ENCODE assay signal across 11 mouse cellular contexts in the genomic region with DNA sequence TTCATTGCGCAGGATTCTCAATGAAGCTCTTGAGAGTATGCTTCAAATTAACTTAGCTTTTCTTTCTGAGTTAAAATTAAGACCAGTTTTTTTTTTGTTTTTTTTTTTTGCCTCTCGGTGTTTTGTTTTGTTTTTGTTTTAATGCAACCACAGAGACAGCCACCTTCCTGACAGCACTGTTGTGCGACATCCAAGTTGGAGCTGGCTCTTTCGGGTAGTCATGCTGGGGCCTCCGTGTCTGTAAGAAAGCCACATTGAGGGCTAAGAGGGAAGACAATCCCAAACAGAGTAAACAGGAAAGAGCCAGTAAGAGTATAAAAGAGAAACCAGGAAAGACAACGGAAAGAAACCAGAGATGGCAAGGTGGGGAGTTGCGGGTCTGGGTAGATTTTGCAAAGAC.
DNase-seq lines count a peak whose midpoint lies in the region; ATAC-seq lines count a peak whose summit lies in the region.
"Had no signal": no experiment of that assay in that cellular context is flagged by ENCODE, and none has a peak within 500 bp of the region (broad histone marks: within the 10 kb centered on the region; RNA-seq: fewer than 3 reads in every experiment).

No protein-coding gene starts in this region.

- H3K9me3 ChIP-seq in kidney, embryonic 16.5 days (ENCODE audit: low read length), result no peaks in the 10 kb centered on the region
- H3K9me3 ChIP-seq in intestine, embryonic 16.5 days (ENCODE audit: control insufficient read depth, low read length), result no peaks in the 10 kb centered on the region
- H3K9me3 ChIP-seq: embryonic facial prominence, embryonic 12.5 days; limb, embryonic 15.5 days had no signal

- no peak for ATAC-seq in kidney, embryonic 16.5 days (ENCODE audit: low FRiP score, low TSS enrichment)
- ATAC-seq in intestine, embryonic 16.5 days, result no peak

- no peak overlapping the region for H3K4me3 ChIP-seq in kidney, embryonic 16.5 days (ENCODE audit: low read length)
- H3K4me3 ChIP-seq in brown adipose tissue, adult 24 weeks (ENCODE audit: insufficient read depth, low read depth, low read length), result no peak overlapping the region
- no peak overlapping the region for H3K4me3 ChIP-seq in intestine, embryonic 16.5 days (ENCODE audit: low read length)
- H3K4me3 ChIP-seq: embryonic facial prominence, embryonic 12.5 days; layer of hippocampus, adult 2 months; limb, embryonic 15.5 days had no signal

- H3K27ac ChIP-seq in kidney, embryonic 16.5 days (ENCODE audit: low read length), result peak overlapping the region; percentile 92
- peak overlapping the region; percentile 47 for H3K27ac ChIP-seq in brown adipose tissue, adult 24 weeks (replicated peaks; ENCODE audit: low read depth, low read length)
- peak overlapping the region; percentile 78 for H3K27ac ChIP-seq in intestine, embryonic 16.5 days (ENCODE audit: low read length)
- H3K27ac ChIP-seq: embryonic facial prominence, embryonic 12.5 days; layer of hippocampus, adult 2 months; limb, embryonic 15.5 days had no signal

- no peak overlapping the region for H3K9ac ChIP-seq in kidney, embryonic 16.5 days (replicated peaks; ENCODE audit: low read length)
- no peak overlapping the region for H3K9ac ChIP-seq in intestine, embryonic 16.5 days (ENCODE audit: low read depth, low read length)
- H3K9ac ChIP-seq: embryonic facial prominence, embryonic 12.5 days; limb, embryonic 15.5 days had no signal

- H3K27me3 ChIP-seq in kidney, embryonic 16.5 days (ENCODE audit: insufficient read depth, low read length), result no peaks in the 10 kb centered on the region
- no peaks in the 10 kb centered on the region for H3K27me3 ChIP-seq in intestine, embryonic 16.5 days (replicated peaks; ENCODE audit: control insufficient read depth, insufficient read depth, low read length)
- H3K27me3 ChIP-seq: embryonic facial prominence, embryonic 12.5 days; limb, embryonic 15.5 days had no signal

- no peaks in the 10 kb centered on the region for H3K36me3 ChIP-seq in kidney, embryonic 16.5 days (ENCODE audit: insufficient read depth, low read length)
- no peaks in the 10 kb centered on the region for H3K36me3 ChIP-seq in intestine, embryonic 16.5 days (ENCODE audit: control insufficient read depth, insufficient read depth, low read length)
- H3K36me3 ChIP-seq: embryonic facial prominence, embryonic 12.5 days; limb, embryonic 15.5 days had no signal

- H3K4me1 ChIP-seq in kidney, embryonic 16.5 days (ENCODE audit: insufficient read depth, low read length), result 0 out of 2 replicates have a peak, but pooled peaks cover 3% of the 10 kb centered on the region
- no peaks in the 10 kb centered on the region for H3K4me1 ChIP-seq in brown adipose tissue, adult 24 weeks (ENCODE audit: control insufficient read depth, insufficient read depth, insufficient read length, low read length)
- H3K4me1 ChIP-seq in intestine, embryonic 16.5 days (ENCODE audit: control insufficient read depth, insufficient read depth, low read length), result no peaks in the 10 kb centered on the region
- H3K4me1 ChIP-seq: embryonic facial prominence, embryonic 12.5 days had no signal

- peak; percentile 5 for DNase-seq in embryo, embryonic 10 days (ENCODE audit: low spot score)
- no peak for DNase-seq in embryo, embryonic 9.5 days (ENCODE audit: extremely low spot score)
- no peak for DNase-seq in kidney, adult 11 months
- DNase-seq in cerebellum, postnatal 4 days (ENCODE audit: low spot score in 2 of 2), result no peak
- DNase-seq in cerebellum, adult 9-10 months, result no peak

- 46% methylated on average over 7 of the region's 7 CpGs for WGBS in kidney, embryonic 16.5 days
- 45% methylated on average over 7 of the region's 7 CpGs for WGBS in intestine, embryonic 16.5 days

- no peak overlapping the region for H3K4me2 ChIP-seq in kidney, embryonic 16.5 days (replicated peaks; ENCODE audit: low read depth, low read length)
- H3K4me2 ChIP-seq in intestine, embryonic 16.5 days (ENCODE audit: low read depth, low read length), result no peak overlapping the region
- H3K4me2 ChIP-seq: embryonic facial prominence, embryonic 12.5 days; limb, embryonic 15.5 days had no signal
